Mouse (Mus musculus) spleen, adult 2 months (tissue): Measurements from ENCODE around the gene Ralgapb. TPM values are rescaled to one million over a fixed set of nuclear protein-coding genes. Genes with fewer than 3 reads are reported as not detected.
A peak's percentile ranks its signal among the peaks of the same experiment; 100 is the strongest.

Source experiments
- DNase-seq, 2 experiments: peaks; one replicate each; pipeline versions ENCODE4 v3.0.0 to v3.0.0-alpha.2; 2012 to 2021; ENCODE audit warnings: low spot score in 2 of 2, low read depth in 1 of 2
- H3K27ac ChIP-seq: fragments of 200-500 bp; 2 replicates; pipeline ENCODE4 v1.5.1; 2012; ENCODE audit warnings: low read length, inconsistent platforms; ENCODE audit not compliant: insufficient read depth
- H3K27me3 ChIP-seq: fragments of 200-500 bp; 2 replicates; pipeline ENCODE4 v1.6.1; 2012; ENCODE audit warnings: mild to moderate bottlenecking, moderate library complexity, low read length, inconsistent platforms; ENCODE audit not compliant: control insufficient read depth, insufficient read depth
- H3K36me3 ChIP-seq: fragments of 200-500 bp; 2 replicates; pipeline ENCODE4 v1.6.1; 2012; ENCODE audit warnings: mild to moderate bottlenecking, low read length, inconsistent platforms; ENCODE audit not compliant: control insufficient read depth, insufficient read depth
- H3K4me1 ChIP-seq: fragments of 200-500 bp; 2 replicates; pipeline ENCODE4 v1.6.1; 2011; ENCODE audit warnings: inconsistent platforms; ENCODE audit not compliant: control insufficient read depth, insufficient read depth, insufficient read length
- H3K4me3 ChIP-seq: fragments of 200-500 bp; 2 replicates; pipeline ENCODE4 v1.5.1; 2011; ENCODE audit warnings: mild to moderate bottlenecking, inconsistent platforms; ENCODE audit not compliant: insufficient read depth, insufficient read length; ENCODE audit errors: extremely low read depth
- CTCF ChIP-seq: fragments of 200-500 bp; IDR thresholded peaks from 2 replicates; pipeline ENCODE4 v1.5.1; 2011; ENCODE audit warnings: mild to moderate bottlenecking, inconsistent platforms; ENCODE audit not compliant: insufficient read depth, insufficient read length, insufficient replicate concordance; ENCODE audit errors: extremely low read depth
- POLR2A ChIP-seq: fragments of 200-500 bp; IDR thresholded peaks from 2 replicates; pipeline ENCODE4 v1.6.1; 2011; ENCODE audit warnings: low read depth, low read length, inconsistent platforms
- WGBS: fragments of 180-500 bp; shearing (Covaris S2); methylation state at CpG from one replicate; pipeline ENCODE4 v1.1.7; 2018; 5-methylcytosine and 5-hydroxymethylcytosine counted together
- polyA plus RNA-seq: library from polyadenylated mRNA; depleted of rRNA; stranded (reverse); fragments of >200 nt; gene quantifications from 2 replicates; pipeline ENCODE4 v1.2.3, GENCODE M21; 2012

The Ralgapb gene
- polyA plus RNA-seq, 1 experiment: 14.8 TPM

- Histone ChIP-seq H3K27ac (no peak overlapping the region), H3K36me3 (no peaks in the 10 kb centered on the region), H3K4me1 (no peaks in the 10 kb centered on the region), H3K4me3 (no peak overlapping the region), H3K27me3 (no peaks in the 10 kb centered on the region)
- 92% methylated on average over 12 of the region's 12 CpGs for WGBS
- TF ChIP-seq CTCF: no peak
- no peak for TF ChIP-seq POLR2A
- DNase-seq: no peak
Measured at GRCm38 (mm10) chr2:158513821-158514336, 104.2 kb downstream of the Ralgapb start.

- WGBS: 76% methylated on average over 6 of the region's 6 CpGs
- no peak overlapping the region for H3K4me3 ChIP-seq
- no peaks in the 10 kb centered on the region for H3K36me3 ChIP-seq
- no peak for DNase-seq
- no peaks in the 10 kb centered on the region for H3K4me1 ChIP-seq
- H3K27ac ChIP-seq: no peak overlapping the region
- no peaks in the 10 kb centered on the region for H3K27me3 ChIP-seq
- no peak for TF ChIP-seq POLR2A
- no peak for TF ChIP-seq CTCF
Measured at GRCm38 (mm10) chr2:158518583-158518982, 108.9 kb downstream of the Ralgapb start.

- TF ChIP-seq POLR2A: no peak
- no peak for TF ChIP-seq CTCF
- H3K27me3 ChIP-seq: no peaks in the 10 kb centered on the region
- H3K4me1 ChIP-seq: no peaks in the 10 kb centered on the region
- no peak for DNase-seq
- H3K4me3 ChIP-seq: no peak overlapping the region
- no peaks in the 10 kb centered on the region for H3K36me3 ChIP-seq
- no peak overlapping the region for H3K27ac ChIP-seq
- 82% methylated on average over 11 of the region's 11 CpGs for whole genome bisulfite sequencing
Measured at GRCm38 (mm10) chr2:158519071-158519470, 109.4 kb downstream of the Ralgapb start.

- Histone ChIP-seq H3K4me1 (no peaks in the 10 kb centered on the region), H3K27me3 (no peaks in the 10 kb centered on the region), H3K36me3 (no peaks in the 10 kb centered on the region), H3K4me3 (no peak overlapping the region), H3K27ac (no peak overlapping the region)
- 86% methylated on average over 6 of the region's 6 CpGs for WGBS
- no peak for DNase-seq
- no peak for TF ChIP-seq POLR2A
- no peak for TF ChIP-seq CTCF
Measured at GRCm38 (mm10) chr2:158519800-158520199, 110.2 kb downstream of the Ralgapb start.

- no peaks in the 10 kb centered on the region for H3K4me1 ChIP-seq
- DNase-seq: no peak
- TF ChIP-seq POLR2A: no peak
- TF ChIP-seq CTCF: no peak
- H3K36me3 ChIP-seq: no peaks in the 10 kb centered on the region
- H3K4me3 ChIP-seq: no peak overlapping the region
- no peak overlapping the region for H3K27ac ChIP-seq
- WGBS: 76% methylated on average over 8 of the region's 8 CpGs
- no peaks in the 10 kb centered on the region for H3K27me3 ChIP-seq
Measured at GRCm38 (mm10) chr2:158523060-158523459, 113.4 kb downstream of the Ralgapb start.

GRCm38 (mm10) chr2:158524129-158524860 lies 114.6 kb downstream of the Ralgapb start:
- Histone ChIP-seq H3K27ac (no peak overlapping the region), H3K4me3 (no peak overlapping the region), H3K27me3 (no peaks in the 10 kb centered on the region), H3K4me1 (no peaks in the 10 kb centered on the region), H3K36me3 (no peaks in the 10 kb centered on the region)
- 85% methylated on average over 16 of the region's 16 CpGs for WGBS
- DNase-seq: no peak
- no peak for TF ChIP-seq CTCF
- TF ChIP-seq POLR2A: no peak

- H3K4me3 ChIP-seq: no peak overlapping the region
- H3K27ac ChIP-seq: no peak overlapping the region
- peak; percentile 12 to 37 for DNase-seq
- 3% methylated on average over 4 of the region's 4 CpGs for WGBS
- H3K27me3 ChIP-seq: no peaks in the 10 kb centered on the region
- no peaks in the 10 kb centered on the region for H3K4me1 ChIP-seq
- peak; percentile 77; the same call in 1 of the 2 replicates for TF ChIP-seq CTCF
- no peak for TF ChIP-seq POLR2A
- H3K36me3 ChIP-seq: no peaks in the 10 kb centered on the region
Measured at GRCm38 (mm10) chr2:158534090-158534489, 124.4 kb downstream of the Ralgapb start.
